Mouse (Mus musculus) c-Kit-negative CD71-positive TER-119-positive erythroid progenitor cells, embryonic 14.5 days (primary cell): ENCODE results near the gene Hacd2.

Source experiments
- DNase-seq: peaks from one replicate; pipeline ENCODE4 v3.0.0-alpha.2; 2013; ENCODE audit warnings: low read depth, low spot score

Gene Hacd2

DNA sequence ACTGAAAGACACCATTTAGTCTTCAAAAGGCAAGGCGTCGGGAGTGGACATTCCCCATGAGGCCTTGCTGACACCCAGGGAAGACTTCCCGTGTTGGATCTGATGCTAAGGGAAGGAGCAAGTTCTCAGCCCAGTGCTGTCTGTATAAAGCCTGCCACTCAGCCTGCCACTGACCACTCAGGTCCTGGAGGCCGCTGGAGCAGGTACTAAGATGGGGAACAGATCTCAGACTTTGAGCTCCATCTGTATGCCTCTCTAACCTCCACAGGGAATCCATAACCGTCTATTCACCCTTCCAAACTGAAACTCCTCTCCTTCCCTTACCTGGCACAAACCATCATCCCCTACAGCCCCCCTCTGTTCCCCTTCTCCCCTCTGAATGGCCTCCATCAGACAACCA, 91.3 kb downstream of the Hacd2 start:
- no peak for DNase-seq

GRCm38 (mm10) chr16:35116328-35116956, 94.2 kb downstream of the Hacd2 start:
- no peak for DNase-seq

GRCm38 (mm10) chr16:35117436-35117835, 95.2 kb downstream of the Hacd2 start:
- DNase-seq, result no peak

DNA sequence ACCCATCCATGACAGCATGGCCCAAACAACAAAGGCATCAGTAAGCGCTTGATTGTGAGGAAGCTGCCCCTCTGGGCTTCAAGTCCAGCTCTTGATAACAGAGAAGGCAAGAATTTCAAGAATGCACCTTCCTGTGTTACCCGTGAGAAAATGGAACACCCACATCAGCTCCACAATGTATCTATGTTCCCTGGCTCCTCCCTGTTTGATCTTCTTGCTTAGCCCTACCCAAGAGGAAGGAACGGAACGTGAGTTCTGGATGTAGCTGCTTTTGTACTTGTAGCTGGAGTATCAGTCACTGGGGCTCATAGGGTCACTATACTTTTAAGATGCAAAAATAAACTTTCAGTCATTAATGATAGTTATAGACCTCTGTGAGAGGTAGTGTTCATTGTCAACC, 98.4 kb downstream of the Hacd2 start:
- no peak for DNase-seq

DNA sequence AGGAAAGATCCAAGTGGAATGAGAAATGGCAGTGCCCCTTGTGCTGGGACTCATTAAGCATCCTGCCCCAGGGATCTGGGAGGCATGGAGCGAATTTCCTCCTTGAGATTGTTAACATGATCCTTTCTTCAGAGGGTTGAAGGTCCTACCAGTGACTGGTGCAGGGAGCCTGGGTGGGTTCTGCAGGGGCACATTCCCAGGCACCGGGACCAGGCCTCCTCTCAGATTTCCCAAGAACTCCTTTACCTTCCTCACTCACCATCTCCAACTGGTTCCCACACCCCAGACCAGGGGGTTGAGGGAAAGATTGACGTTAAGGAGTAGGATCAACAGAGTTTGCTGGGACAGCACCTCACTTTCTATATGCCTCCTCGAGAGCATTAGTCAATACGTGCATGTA, 105.0 kb downstream of the Hacd2 start:
- no peak for DNase-seq

DNA sequence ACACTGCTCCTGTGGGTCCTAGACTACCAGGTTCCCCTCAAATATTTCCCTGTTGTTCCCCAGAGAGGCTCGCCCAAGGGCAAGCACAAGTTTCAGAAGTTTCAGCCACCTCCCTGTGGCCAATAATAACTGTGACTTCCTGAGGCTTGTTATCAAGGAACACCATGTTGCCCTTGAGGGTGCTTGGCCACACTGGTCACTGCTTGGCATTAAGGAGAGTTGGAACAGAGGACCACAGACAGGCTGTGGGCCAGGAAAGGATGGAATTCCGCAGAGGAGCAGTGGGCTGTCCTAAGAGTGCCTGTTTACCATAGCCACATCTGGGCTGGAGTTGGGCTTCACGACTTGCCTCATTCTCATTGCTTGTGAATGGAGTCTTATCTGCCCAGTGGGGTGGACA, 107.9 kb downstream of the Hacd2 start:
- no peak for DNase-seq

- DNase-seq, result no peak
These were observed 117.2 kb downstream of the Hacd2 start for GRCm38 (mm10) chr16:35139416-35139815.

- DNase-seq, result no peak
These were observed 117.8 kb downstream of the Hacd2 start for GRCm38 (mm10) chr16:35139873-35140619.

DNA sequence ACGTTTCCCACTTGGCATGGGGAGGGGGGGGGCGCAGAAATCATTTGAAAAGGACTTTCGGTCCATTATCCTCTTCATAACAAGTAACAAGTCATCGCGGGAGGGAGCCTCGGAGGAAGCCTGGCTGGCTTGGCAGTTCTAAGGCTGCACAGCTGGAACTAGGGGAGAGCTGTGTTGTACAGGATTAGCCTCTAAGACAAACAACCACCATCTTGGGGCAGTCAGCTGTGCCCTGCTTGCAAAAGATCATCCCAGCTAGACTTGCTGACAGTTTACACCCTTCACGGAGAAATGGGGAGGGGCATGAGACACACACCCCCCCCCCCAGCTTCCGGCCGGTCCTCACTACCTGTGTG, 118.4 kb downstream of the Hacd2 start:
- DNase-seq, result no peak

DNA sequence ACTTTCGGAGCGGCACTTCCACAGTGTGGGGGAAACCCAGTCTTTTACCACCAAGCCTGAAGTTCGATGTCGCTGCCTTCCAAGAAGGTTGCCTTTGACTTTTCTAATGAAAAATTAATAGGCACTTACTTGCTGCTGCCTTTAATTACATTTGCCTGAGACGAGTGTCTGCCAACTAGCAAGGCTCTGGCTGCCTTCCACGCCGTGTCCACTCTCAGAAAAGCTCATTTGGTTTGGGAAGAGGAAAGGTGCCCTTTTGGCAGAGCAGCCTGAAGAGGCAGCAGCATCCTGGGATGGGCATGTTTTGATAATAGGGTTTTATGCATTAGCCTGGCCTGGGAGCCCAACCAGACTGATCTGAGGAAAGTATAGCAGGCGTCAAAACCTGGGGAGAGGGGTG, 119.6 kb downstream of the Hacd2 start:
- no peak for DNase-seq

GRCm38 (mm10) chr16:35146153-35146552, 123.9 kb downstream of the Hacd2 start:
- DNase-seq, result no peak

DNA sequence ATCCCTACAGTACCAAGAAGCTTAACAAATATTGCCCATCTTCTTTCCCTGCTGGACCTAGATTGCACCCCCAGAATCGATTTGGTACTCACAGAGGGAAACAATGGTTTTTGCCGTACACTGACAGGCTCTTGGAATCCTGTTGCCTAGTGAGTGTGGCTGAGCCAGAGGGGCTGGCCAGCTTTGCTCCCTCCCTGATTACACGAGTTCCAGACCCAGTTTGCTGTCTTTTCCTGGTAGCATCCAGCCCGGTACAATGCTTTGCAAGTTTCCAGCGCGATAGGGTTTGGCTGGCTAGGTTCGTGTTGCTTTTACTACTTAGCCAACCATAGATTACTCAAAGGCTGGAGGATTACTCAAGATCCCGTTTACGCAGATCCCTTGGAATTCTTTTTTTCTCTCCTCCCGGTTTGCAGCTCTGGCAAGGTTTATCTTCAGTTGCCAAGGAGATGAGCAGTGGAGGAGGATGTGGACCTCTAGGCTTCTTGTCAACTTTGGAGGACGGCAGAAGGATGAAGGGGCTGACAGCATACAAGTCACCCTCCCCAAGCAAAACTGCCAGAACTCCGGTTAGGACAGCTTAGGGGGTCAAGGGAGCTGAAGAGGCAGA, 131.0 kb downstream of the Hacd2 start:
- no peak for DNase-seq

DNA sequence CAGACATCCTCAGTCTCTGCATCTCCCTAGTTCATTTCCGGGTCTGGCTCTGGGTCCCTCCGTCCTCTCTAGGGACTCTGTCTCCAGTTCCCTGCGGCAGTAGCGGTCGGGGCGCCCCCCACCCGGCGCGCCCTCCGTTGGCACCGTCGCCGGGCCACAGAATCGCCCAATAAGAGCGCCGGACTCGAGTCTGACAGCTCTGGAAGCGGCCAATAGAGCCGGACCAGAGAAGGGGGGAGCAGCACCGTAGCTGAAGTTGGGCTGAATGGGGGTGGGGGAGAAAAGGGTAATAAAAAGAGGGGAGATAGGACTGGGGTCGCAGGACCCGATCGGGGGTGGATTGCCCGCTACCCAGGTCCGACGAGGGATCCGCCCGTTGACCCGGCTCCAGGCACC, 132.0 kb downstream of the Hacd2 start:
- DNase-seq, result no peak

GRCm38 (mm10) chr16:35154641-35155390, 132.6 kb downstream of the Hacd2 start, which contains the start of gene Adcy5:
Adcy5 (plus strand) TSS chr16:35154877.
- no peak for DNase-seq

DNA sequence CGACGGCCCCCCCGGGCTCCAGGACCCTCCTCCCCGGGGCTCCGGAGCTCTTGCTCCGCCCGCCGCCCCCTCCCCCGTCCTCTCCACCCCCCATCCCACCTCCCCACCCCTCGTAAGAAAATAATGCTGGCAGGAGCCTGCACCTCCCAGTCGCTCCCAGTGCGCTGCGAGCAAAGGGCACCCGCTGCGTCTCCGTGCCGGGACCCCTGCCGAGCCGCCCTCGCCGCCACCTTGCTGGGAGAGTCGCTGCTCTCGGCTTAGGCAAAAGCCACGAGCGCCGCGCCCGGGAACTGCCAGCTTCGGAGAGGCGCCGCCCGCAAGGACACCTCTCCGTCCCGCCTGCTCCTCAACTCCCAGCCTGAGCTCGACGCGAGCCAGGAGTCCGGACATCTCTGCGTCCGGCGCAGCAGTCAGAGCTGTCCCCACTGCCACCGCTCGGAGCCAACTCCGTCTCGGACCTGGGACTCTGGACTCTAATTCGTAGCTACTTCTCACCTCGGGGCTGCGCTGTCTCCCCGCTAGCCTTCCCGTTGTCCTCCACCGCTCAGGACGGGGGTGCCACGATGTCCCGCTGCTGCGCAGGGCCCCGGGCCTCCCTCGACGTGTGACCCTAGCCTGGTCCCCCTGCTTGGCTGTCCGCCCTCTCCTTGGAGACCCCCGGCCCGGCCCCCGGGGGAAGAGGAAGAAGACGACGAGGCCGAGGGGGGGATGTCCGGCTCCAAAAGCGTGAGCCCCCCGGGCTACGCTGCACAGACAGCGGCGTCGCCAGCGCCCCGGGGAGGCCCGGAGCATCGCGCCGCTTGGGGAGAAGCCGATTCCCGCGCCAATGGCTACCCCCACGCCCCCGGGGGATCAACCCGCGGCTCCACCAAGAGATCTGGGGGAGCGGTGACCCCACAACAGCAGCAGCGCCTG, 133.4 kb downstream of the Hacd2 start:
- DNase-seq, result no peak

DNA sequence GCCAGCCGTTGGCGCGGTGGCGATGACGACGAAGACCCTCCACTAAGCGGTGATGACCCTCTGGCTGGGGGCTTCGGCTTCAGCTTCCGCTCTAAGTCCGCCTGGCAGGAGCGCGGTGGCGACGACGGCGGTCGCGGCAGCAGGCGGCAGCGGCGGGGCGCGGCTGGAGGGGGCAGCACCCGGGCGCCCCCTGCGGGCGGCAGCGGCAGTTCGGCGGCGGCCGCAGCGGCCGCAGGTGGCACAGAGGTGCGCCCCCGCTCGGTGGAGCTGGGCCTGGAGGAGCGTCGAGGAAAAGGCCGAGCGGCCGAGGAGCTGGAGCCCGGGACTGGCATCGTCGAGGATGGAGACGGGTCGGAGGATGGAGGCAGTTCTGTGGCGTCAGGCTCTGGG, 134.1 kb downstream of the Hacd2 start:
- no peak for DNase-seq

- DNase-seq, result no peak
These were observed 134.6 kb downstream of the Hacd2 start for GRCm38 (mm10) chr16:35156832-35157231.
